Mouse (Mus musculus): ENCODE measurements around the gene Hlcs. TPM values are rescaled to one million over a fixed set of nuclear protein-coding genes. Genes with fewer than 3 reads are reported as not detected.
A peak's percentile ranks its signal among the peaks of the same experiment; 100 is the strongest.

Hlcs gene
- polyA plus RNA-seq, 1 experiment, result 5.1 TPM

- TF ChIP-seq CTCF (IDR thresholded peaks at IDR 0.05; ENCODE audit: low read depth, low read length) (no peak), POLR2A (IDR thresholded peaks at IDR 0.05; ENCODE audit: borderline replicate concordance, low read depth, low read length) (no peak)
- Histone ChIP-seq H3K4me1 (ENCODE audit: control insufficient read depth, insufficient read depth, low read length) (no peaks in the 10 kb centered on the region), H3K27ac (ENCODE audit: insufficient read depth, low read depth, low read length) (no peak overlapping the region), H3K4me3 (ENCODE audit: insufficient read depth, low read length) (no peak overlapping the region)
Observed at GRCm38 (mm10) chr16:94093151-94093863, 220.1 kb downstream of the Hlcs start.

GRCm38 (mm10) chr16:94092511-94093150, 220.7 kb downstream of the Hlcs start:
- Histone ChIP-seq H3K27ac (ENCODE audit: insufficient read depth, low read depth, low read length) (no peak overlapping the region), H3K4me1 (ENCODE audit: control insufficient read depth, insufficient read depth, low read length) (no peaks in the 10 kb centered on the region), H3K4me3 (ENCODE audit: insufficient read depth, low read length) (no peak overlapping the region)
- TF ChIP-seq POLR2A (IDR thresholded peaks at IDR 0.05; ENCODE audit: borderline replicate concordance, low read depth, low read length), result no peak
- no peak for TF ChIP-seq CTCF (IDR thresholded peaks at IDR 0.05; ENCODE audit: low read depth, low read length)

- Histone ChIP-seq H3K4me1 (ENCODE audit: control insufficient read depth, insufficient read depth, low read length) (no peaks in the 10 kb centered on the region), H3K4me3 (ENCODE audit: insufficient read depth, low read length) (no peak overlapping the region), H3K27ac (ENCODE audit: insufficient read depth, low read depth, low read length) (no peak overlapping the region)
- no peak for TF ChIP-seq CTCF (IDR thresholded peaks at IDR 0.05; ENCODE audit: low read depth, low read length)
Observed at GRCm38 (mm10) chr16:94088819-94089692, 224.3 kb downstream of the Hlcs start.

GRCm38 (mm10) chr16:94088226-94088748, 225.1 kb downstream of the Hlcs start:
- no peak overlapping the region for H3K4me3 ChIP-seq (ENCODE audit: insufficient read depth, low read length)
- H3K4me1 ChIP-seq (ENCODE audit: control insufficient read depth, insufficient read depth, low read length), result no peaks in the 10 kb centered on the region
- TF ChIP-seq POLR2A (IDR thresholded peaks at IDR 0.05; ENCODE audit: borderline replicate concordance, low read depth, low read length), result no peak
- no peak for TF ChIP-seq CTCF (IDR thresholded peaks at IDR 0.05; ENCODE audit: low read depth, low read length)
- no peak overlapping the region for H3K27ac ChIP-seq (ENCODE audit: insufficient read depth, low read depth, low read length)

GRCm38 (mm10) chr16:94087570-94088225, 225.7 kb downstream of the Hlcs start:
- H3K4me3 ChIP-seq (ENCODE audit: insufficient read depth, low read length), result no peak overlapping the region
- TF ChIP-seq POLR2A (IDR thresholded peaks at IDR 0.05; ENCODE audit: borderline replicate concordance, low read depth, low read length), result no peak
- TF ChIP-seq CTCF (IDR thresholded peaks at IDR 0.05; ENCODE audit: low read depth, low read length), result no peak
- no peaks in the 10 kb centered on the region for H3K4me1 ChIP-seq (ENCODE audit: control insufficient read depth, insufficient read depth, low read length)
- H3K27ac ChIP-seq (ENCODE audit: insufficient read depth, low read depth, low read length), result no peak overlapping the region

DNA sequence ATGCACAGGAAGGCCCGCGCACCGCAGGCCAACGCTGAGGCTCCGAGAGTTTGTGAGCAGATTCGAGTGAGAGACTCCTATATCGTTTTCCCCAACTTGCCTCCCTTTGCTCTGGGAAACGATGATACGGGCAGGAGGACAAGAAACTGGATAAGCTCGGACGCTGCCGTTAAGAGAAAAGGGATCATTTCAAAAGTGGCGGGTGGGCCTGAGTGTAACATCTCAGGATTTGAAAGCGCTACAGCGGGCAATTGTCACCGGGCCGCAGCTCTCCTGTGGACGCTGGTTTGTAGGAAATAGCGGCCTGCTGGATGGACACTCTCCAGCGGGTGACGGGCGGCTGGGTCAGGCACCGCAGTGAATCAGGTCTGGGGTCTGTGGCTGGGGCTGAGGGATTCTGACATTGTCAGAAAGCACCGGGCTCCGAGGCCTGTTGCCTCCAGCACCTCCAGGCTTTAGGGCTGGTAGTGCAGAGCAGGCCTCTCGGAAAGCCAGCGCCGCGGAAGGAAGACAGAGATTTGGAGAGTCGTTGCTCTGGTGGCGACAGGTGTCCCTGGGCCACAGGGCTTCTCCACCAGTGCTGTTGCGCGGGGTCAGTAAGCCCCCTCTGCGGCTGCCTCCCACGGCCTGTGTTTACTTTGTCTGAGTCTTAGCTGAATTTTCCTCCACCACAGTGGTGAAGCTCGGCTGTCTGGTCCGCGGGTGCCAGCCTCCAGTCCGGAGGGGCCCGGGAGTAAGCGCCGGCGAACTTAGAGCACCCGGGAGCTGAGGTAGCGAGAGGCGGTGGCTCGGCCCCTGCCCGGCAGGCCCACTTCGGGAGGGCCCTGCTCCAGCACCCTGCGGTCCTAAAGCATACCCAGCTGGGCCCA, 226.4 kb downstream of the Hlcs start:
- Histone ChIP-seq H3K4me3 (ENCODE audit: insufficient read depth, low read length) (no peak overlapping the region), H3K4me1 (ENCODE audit: control insufficient read depth, insufficient read depth, low read length) (no peaks in the 10 kb centered on the region), H3K27ac (ENCODE audit: insufficient read depth, low read depth, low read length) (no peak overlapping the region)
- TF ChIP-seq CTCF (IDR thresholded peaks at IDR 0.05; ENCODE audit: low read depth, low read length) (no peak), POLR2A (IDR thresholded peaks at IDR 0.05; ENCODE audit: borderline replicate concordance, low read depth, low read length) (no peak)

- Histone ChIP-seq H3K27ac (ENCODE audit: insufficient read depth, low read depth, low read length) (no peak overlapping the region), H3K4me1 (ENCODE audit: control insufficient read depth, insufficient read depth, low read length) (no peaks in the 10 kb centered on the region), H3K4me3 (ENCODE audit: insufficient read depth, low read length) (peak overlapping the region; percentile 37)
- no peak for TF ChIP-seq CTCF (IDR thresholded peaks at IDR 0.05; ENCODE audit: low read depth, low read length)
- no peak for TF ChIP-seq POLR2A (IDR thresholded peaks at IDR 0.05; ENCODE audit: borderline replicate concordance, low read depth, low read length)
Observed at GRCm38 (mm10) chr16:94085603-94086285, 227.6 kb downstream of the Hlcs start.

Data from bone marrow macrophage, adult 2 months (primary cell).